Mouse (Mus musculus): Measurements from ENCODE around the gene Nle1. TPM values are rescaled to one million over a fixed set of nuclear protein-coding genes. Genes with fewer than 3 reads are reported as not detected.

Gene Nle1
- polyA plus RNA-seq, 1 experiment from 2014 or later = 10.7 TPM

- H3K9me3 ChIP-seq (replicated peaks; ENCODE audit: control insufficient read depth, low read length) = no peaks in the 10 kb centered on the region
- H3K27me3 ChIP-seq (ENCODE audit: control insufficient read depth, insufficient read depth, low read depth, low read length) = no peaks in the 10 kb centered on the region
- no peaks in the 10 kb centered on the region for H3K36me3 ChIP-seq (ENCODE audit: control insufficient read depth, insufficient read depth)
- no peak overlapping the region for H3K9ac ChIP-seq (ENCODE audit: low read depth, low read length)
- 77% methylated on average over 7 of the region's 7 CpGs for WGBS (ENCODE audit: insufficient replicate concordance)
- H3K27ac ChIP-seq (ENCODE audit: low read length) = no peak overlapping the region
- peaks cover 3% of the 10 kb centered on the region for H3K4me1 ChIP-seq (ENCODE audit: control insufficient read depth, low read depth, low read length)
- no peak overlapping the region for H3K4me2 ChIP-seq (ENCODE audit: low read depth, low read length)
- no peak for ATAC-seq (ENCODE audit: low read depth)
- no peak overlapping the region for H3K4me3 ChIP-seq (ENCODE audit: low read depth, low read length)
These were observed 30.4 kb downstream of the Nle1 start for GRCm38 (mm10) chr11:82877726-82878344.

- no peak overlapping the region for H3K27ac ChIP-seq (ENCODE audit: low read length)
- no peak overlapping the region for H3K4me2 ChIP-seq (ENCODE audit: low read depth, low read length)
- no peaks in the 10 kb centered on the region for H3K27me3 ChIP-seq (ENCODE audit: control insufficient read depth, insufficient read depth, low read depth, low read length)
- ATAC-seq (ENCODE audit: low read depth) = no peak
- no peaks in the 10 kb centered on the region for H3K9me3 ChIP-seq (replicated peaks; ENCODE audit: control insufficient read depth, low read length)
- H3K4me3 ChIP-seq (ENCODE audit: low read depth, low read length) = no peak overlapping the region
- H3K36me3 ChIP-seq (ENCODE audit: control insufficient read depth, insufficient read depth) = no peaks in the 10 kb centered on the region
- H3K4me1 ChIP-seq (ENCODE audit: control insufficient read depth, low read depth, low read length) = peaks cover 3% of the 10 kb centered on the region
- no peak overlapping the region for H3K9ac ChIP-seq (ENCODE audit: low read depth, low read length)
- 83% methylated on average over 5 of the region's 5 CpGs for WGBS (ENCODE audit: insufficient replicate concordance)
These were observed 32.6 kb downstream of the Nle1 start for GRCm38 (mm10) chr11:82875631-82876030.

- peak overlapping the region; percentile 46 for H3K27ac ChIP-seq (ENCODE audit: low read length)
- no peak for ATAC-seq (ENCODE audit: low read depth)
- WGBS (ENCODE audit: insufficient replicate concordance) = 22% methylated on average over 5 of the region's 5 CpGs
- peaks cover 3% of the 10 kb centered on the region for H3K4me1 ChIP-seq (ENCODE audit: control insufficient read depth, low read depth, low read length)
- H3K9ac ChIP-seq (ENCODE audit: low read depth, low read length) = 0 out of 2 replicates have a peak overlapping the region, but pooled peaks have one; percentile 13
- no peak overlapping the region for H3K4me3 ChIP-seq (ENCODE audit: low read depth, low read length)
- no peaks in the 10 kb centered on the region for H3K9me3 ChIP-seq (replicated peaks; ENCODE audit: control insufficient read depth, low read length)
- H3K4me2 ChIP-seq (ENCODE audit: low read depth, low read length) = peak overlapping the region; percentile 25
- no peaks in the 10 kb centered on the region for H3K27me3 ChIP-seq (ENCODE audit: control insufficient read depth, insufficient read depth, low read depth, low read length)
- H3K36me3 ChIP-seq (ENCODE audit: control insufficient read depth, insufficient read depth) = no peaks in the 10 kb centered on the region
These were observed 33.3 kb downstream of the Nle1 start for GRCm38 (mm10) chr11:82874924-82875323.

- WGBS (ENCODE audit: insufficient replicate concordance) = under 1% methylated on average over 41 of the region's 43 CpGs
- H3K4me1 ChIP-seq (ENCODE audit: control insufficient read depth, low read depth, low read length) = peaks cover 28% of the 10 kb centered on the region
- peak within 1 kb of the TSS; percentile 95 for H3K4me3 ChIP-seq (ENCODE audit: low read depth, low read length)
- peak; percentile 93 for ATAC-seq (ENCODE audit: low read depth)
- no peaks in the 10 kb centered on the region for H3K9me3 ChIP-seq (replicated peaks; ENCODE audit: control insufficient read depth, low read length)
- H3K36me3 ChIP-seq (ENCODE audit: control insufficient read depth, insufficient read depth) = no peaks in the 10 kb centered on the region
- peak within 1 kb of the TSS; percentile 96 for H3K9ac ChIP-seq (ENCODE audit: low read depth, low read length)
- peak within 1 kb of the TSS; percentile 93 for H3K27ac ChIP-seq (ENCODE audit: low read length)
- no peaks in the 10 kb centered on the region for H3K27me3 ChIP-seq (ENCODE audit: control insufficient read depth, insufficient read depth, low read depth, low read length)
- H3K4me2 ChIP-seq (ENCODE audit: low read depth, low read length) = peak within 1 kb of the TSS; percentile 67
These were observed 37.2 kb downstream of the Nle1 start, which contains the start of gene Rffl for GRCm38 (mm10) chr11:82871031-82871446. TSS of gene Rffl (minus strand) at chr11:82871210.

GRCm38 (mm10) chr11:82870173-82871030 lies 37.8 kb downstream of the Nle1 start:
- WGBS (ENCODE audit: insufficient replicate concordance) = under 1% methylated on average over 36 of the region's 36 CpGs
- Histone ChIP-seq H3K27me3 (ENCODE audit: control insufficient read depth, insufficient read depth, low read depth, low read length) (no peaks in the 10 kb centered on the region), H3K27ac (ENCODE audit: low read length) (peak overlapping the region; percentile 93), H3K9me3 (replicated peaks; ENCODE audit: control insufficient read depth, low read length) (no peaks in the 10 kb centered on the region), H3K4me1 (ENCODE audit: control insufficient read depth, low read depth, low read length) (peaks cover 30% of the 10 kb centered on the region), H3K36me3 (ENCODE audit: control insufficient read depth, insufficient read depth) (no peaks in the 10 kb centered on the region), H3K4me3 (ENCODE audit: low read depth, low read length) (peak overlapping the region; percentile 95), H3K4me2 (ENCODE audit: low read depth, low read length) (peak overlapping the region; percentile 67), H3K9ac (ENCODE audit: low read depth, low read length) (peak overlapping the region; percentile 96)
- ATAC-seq (ENCODE audit: low read depth) = peak; percentile 58

GRCm38 (mm10) chr11:82869506-82870172 lies 38.6 kb downstream of the Nle1 start:
- peak overlapping the region; percentile 93 for H3K27ac ChIP-seq (ENCODE audit: low read length)
- no peaks in the 10 kb centered on the region for H3K9me3 ChIP-seq (replicated peaks; ENCODE audit: control insufficient read depth, low read length)
- peak overlapping the region; percentile 95 for H3K4me3 ChIP-seq (ENCODE audit: low read depth, low read length)
- ATAC-seq (ENCODE audit: low read depth) = no peak
- peak overlapping the region; percentile 67 for H3K4me2 ChIP-seq (ENCODE audit: low read depth, low read length)
- H3K27me3 ChIP-seq (ENCODE audit: control insufficient read depth, insufficient read depth, low read depth, low read length) = no peaks in the 10 kb centered on the region
- 35% methylated on average over 9 of the region's 9 CpGs for WGBS (ENCODE audit: insufficient replicate concordance)
- peak overlapping the region; percentile 96 for H3K9ac ChIP-seq (ENCODE audit: low read depth, low read length)
- H3K36me3 ChIP-seq (ENCODE audit: control insufficient read depth, insufficient read depth) = no peaks in the 10 kb centered on the region
- H3K4me1 ChIP-seq (ENCODE audit: control insufficient read depth, low read depth, low read length) = peaks cover 30% of the 10 kb centered on the region

- H3K4me3 ChIP-seq (ENCODE audit: low read depth, low read length) = peak overlapping the region; percentile 10; the same call in 1 of the 2 replicates
- no peak for ATAC-seq (ENCODE audit: low read depth)
- no peaks in the 10 kb centered on the region for H3K9me3 ChIP-seq (replicated peaks; ENCODE audit: control insufficient read depth, low read length)
- H3K4me2 ChIP-seq (ENCODE audit: low read depth, low read length) = peak overlapping the region; percentile 51
- no peaks in the 10 kb centered on the region for H3K27me3 ChIP-seq (ENCODE audit: control insufficient read depth, insufficient read depth, low read depth, low read length)
- peaks cover 45% of the 10 kb centered on the region for H3K4me1 ChIP-seq (ENCODE audit: control insufficient read depth, low read depth, low read length)
- H3K9ac ChIP-seq (ENCODE audit: low read depth, low read length) = peak overlapping the region; percentile 25
- peak overlapping the region; percentile 28; the same call in 1 of the 2 replicates for H3K27ac ChIP-seq (ENCODE audit: low read length)
- WGBS (ENCODE audit: insufficient replicate concordance) = 32% methylated on average over 5 of the region's 5 CpGs
- H3K36me3 ChIP-seq (ENCODE audit: control insufficient read depth, insufficient read depth) = no peaks in the 10 kb centered on the region
These were observed 40.3 kb downstream of the Nle1 start for GRCm38 (mm10) chr11:82867956-82868355.

GRCm38 (mm10) chr11:82866850-82867564 lies 41.2 kb downstream of the Nle1 start:
- peak overlapping the region; percentile 51 for H3K4me2 ChIP-seq (ENCODE audit: low read depth, low read length)
- peak overlapping the region; percentile 22 for H3K9ac ChIP-seq (ENCODE audit: low read depth, low read length)
- H3K27me3 ChIP-seq (ENCODE audit: control insufficient read depth, insufficient read depth, low read depth, low read length) = no peaks in the 10 kb centered on the region
- H3K9me3 ChIP-seq (replicated peaks; ENCODE audit: control insufficient read depth, low read length) = no peaks in the 10 kb centered on the region
- H3K4me1 ChIP-seq (ENCODE audit: control insufficient read depth, low read depth, low read length) = peaks cover 54% of the 10 kb centered on the region
- no peak for ATAC-seq (ENCODE audit: low read depth)
- WGBS (ENCODE audit: insufficient replicate concordance) = 25% methylated on average over 7 of the region's 7 CpGs
- H3K36me3 ChIP-seq (ENCODE audit: control insufficient read depth, insufficient read depth) = no peaks in the 10 kb centered on the region
- H3K4me3 ChIP-seq (ENCODE audit: low read depth, low read length) = peak overlapping the region; percentile 23
- peak overlapping the region; percentile 43 for H3K27ac ChIP-seq (ENCODE audit: low read length)

Data from liver, embryonic 16.5 days (tissue).